Comparison of ENCODE assay signal across 8 mouse cellular contexts in genomic region chr11:34771221-34771986, GRCm38 (mm10). TPM values are rescaled to one million over a fixed set of nuclear protein-coding genes. Genes with fewer than 3 reads are reported as not detected.
DNase-seq lines count a peak whose midpoint lies in the region; ATAC-seq lines count a peak whose summit lies in the region.

No protein-coding gene starts in this region.

- no peak overlapping the region for H3K9ac ChIP-seq in embryonic facial prominence, embryonic 14.5 days (ENCODE audit: low read depth, low read length)
- H3K9ac ChIP-seq in kidney, embryonic 14.5 days (ENCODE audit: low read depth, low read length): no peak overlapping the region

- WGBS in embryonic facial prominence, embryonic 14.5 days: 48% methylated on average over 12 of the region's 12 CpGs
- 58% methylated on average over 12 of the region's 12 CpGs for WGBS in kidney, embryonic 14.5 days
- 7% methylated on average over 12 of the region's 12 CpGs for WGBS in macrophage (ENCODE audit: missing documents)

- no peak overlapping the region for H3K4me2 ChIP-seq in embryonic facial prominence, embryonic 14.5 days (ENCODE audit: low read depth, low read length)
- no peak overlapping the region for H3K4me2 ChIP-seq in kidney, embryonic 14.5 days (replicated peaks; ENCODE audit: low read depth, low read length)

- 0 out of 2 replicates have a peak, but pooled peaks cover 4% of the 10 kb centered on the region for H3K4me1 ChIP-seq in embryonic facial prominence, embryonic 14.5 days (ENCODE audit: control insufficient read depth, insufficient read depth, low read length)
- H3K4me1 ChIP-seq in kidney, embryonic 14.5 days (ENCODE audit: control insufficient read depth, insufficient read depth, low read length): 0 out of 2 replicates have a peak, but pooled peaks cover 3% of the 10 kb centered on the region

- ATAC-seq in embryonic facial prominence, embryonic 14.5 days (ENCODE audit: low read depth): peak; percentile 57; the same call in 1 of the 2 replicates
- peak; percentile 57; the same call in 1 of the 2 replicates for ATAC-seq in kidney, embryonic 14.5 days (ENCODE audit: low FRiP score, low TSS enrichment)

- no peaks in the 10 kb centered on the region for H3K9me3 ChIP-seq in embryonic facial prominence, embryonic 14.5 days (ENCODE audit: control insufficient read depth, low read length)
- H3K9me3 ChIP-seq in kidney, embryonic 14.5 days (ENCODE audit: control insufficient read depth, low read length): no peaks in the 10 kb centered on the region

- H3K4me3 ChIP-seq in embryonic facial prominence, embryonic 14.5 days (ENCODE audit: low read depth, low read length): no peak overlapping the region
- H3K4me3 ChIP-seq in kidney, embryonic 14.5 days (ENCODE audit: low read length): no peak overlapping the region
- no peak overlapping the region for H3K4me3 ChIP-seq in macrophage (ENCODE audit: inconsistent target)

- H3K36me3 ChIP-seq in embryonic facial prominence, embryonic 14.5 days (ENCODE audit: control insufficient read depth, insufficient read depth, low read length): no peaks in the 10 kb centered on the region
- no peaks in the 10 kb centered on the region for H3K36me3 ChIP-seq in kidney, embryonic 14.5 days (ENCODE audit: control insufficient read depth, insufficient read depth, low read length)
- peaks cover 4% of the 10 kb centered on the region; the same call in 1 of the 2 replicates for H3K36me3 ChIP-seq in macrophage (ENCODE audit: inconsistent target)

- H3K27me3 ChIP-seq in embryonic facial prominence, embryonic 14.5 days (replicated peaks; ENCODE audit: control insufficient read depth, insufficient read depth, low read length): no peaks in the 10 kb centered on the region
- no peaks in the 10 kb centered on the region for H3K27me3 ChIP-seq in kidney, embryonic 14.5 days (ENCODE audit: control insufficient read depth, insufficient read depth, low read length)

- H3K79me2 ChIP-seq in macrophage (ENCODE audit: inconsistent target): peaks cover 99% of the 10 kb centered on the region

- DNase-seq in layer of hippocampus, adult 9-11 months: peak; percentile 78
- no peak for DNase-seq in layer of hippocampus, adult 9-10 months (ENCODE audit: low spot score)
- peak; percentile 14 for DNase-seq in R1 (ENCODE audit: low read depth, low spot score)
- DNase-seq in embryonic facial prominence, embryonic 14.5 days (ENCODE audit: low spot score): peak; percentile 72
- peak; percentile 71 for DNase-seq in testis, postnatal 10 days (ENCODE audit: low spot score)
- no peak for DNase-seq in c-Kit-positive CD71-positive TER-119-positive erythroid progenitor cells, embryonic 14.5 days (ENCODE audit: low spot score)

- H3K27ac ChIP-seq in embryonic facial prominence, embryonic 14.5 days (replicated peaks; ENCODE audit: low read depth, low read length): no peak overlapping the region
- no peak overlapping the region for H3K27ac ChIP-seq in kidney, embryonic 14.5 days (ENCODE audit: low read depth, low read length)
- peak overlapping the region; percentile 92 for H3K27ac ChIP-seq in macrophage

RNA-seq across cellular contexts. Expression of gene Dock2, which starts 12.3 kb away (rescaled TPM):
- 2.5 and 3.3 TPM in 2 replicates for polyA plus RNA-seq in embryonic facial prominence, embryonic 14.5 days (2014; fragmentation: Nextera tagmentation; extraction: Ambion mirVana)
- polyA plus RNA-seq in kidney, embryonic 14.5 days (2014; fragmentation: Nextera tagmentation; extraction: Ambion mirVana): 0.27 and 1.1 TPM in 2 replicates
- 1,000 to 10,000 TPM in 25 of 26 experiments, 100 to 1,000 TPM in 1; 626 to 1,628 (median 1,236) TPM for total RNA-seq in macrophage (2018; cell fraction: chromatin; rRNA removed)
- 100 to 1,000 TPM; 100 to 183 (median 142) TPM for total RNA-seq in macrophage (2018; cell fraction: cytosol; rRNA removed)
- total RNA-seq in macrophage (2018; cell fraction: nucleus; rRNA removed): 100 to 1,000 TPM; 263 to 899 (median 464) TPM
- polyA plus RNA-seq in macrophage (2018): 98.2 to 157 TPM (median 126 TPM) in 3 replicates

Comparison
In these comparisons a context has a peak if more than half of its experiments do, and no peak if none do; other contexts are left out.
1. DNase-seq: peak in layer of hippocampus, adult 9-11 months (single experiment), R1 (single experiment), embryonic facial prominence, embryonic 14.5 days (single experiment) and testis, postnatal 10 days (single experiment); none in layer of hippocampus, adult 9-10 months (single experiment) and c-Kit-positive CD71-positive TER-119-positive erythroid progenitor cells, embryonic 14.5 days (single experiment).
2. RNA of gene Dock2, which starts 12.3 kb away (polyA plus RNA-seq): 98.2 to 157 TPM in macrophage; 2.5 to 3.3 TPM in embryonic facial prominence, embryonic 14.5 days and 0.27 to 1.1 TPM in kidney, embryonic 14.5 days; every median in the first group is over 10 times any median in the second.